In the genomic region with DNA sequence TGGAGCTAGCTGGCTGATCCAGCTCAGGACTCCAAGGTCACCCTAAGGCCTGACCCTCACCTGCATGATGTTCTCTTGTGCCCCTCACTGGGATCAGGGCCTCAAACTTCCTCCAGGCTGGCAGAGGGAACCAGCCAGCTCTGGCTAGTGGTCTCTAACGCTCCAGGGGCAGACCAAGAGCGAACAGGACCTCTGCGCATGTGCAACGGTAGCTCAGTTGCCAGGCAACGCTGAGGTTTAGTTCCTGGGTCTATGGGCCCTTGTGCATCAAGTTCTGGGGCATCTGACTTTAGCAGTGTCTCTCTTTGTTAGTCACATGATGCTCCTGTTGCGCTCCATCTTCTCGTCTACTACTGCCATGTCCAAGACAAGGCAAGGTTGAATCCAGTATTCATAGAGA, we compare ENCODE assay signal across 29 mouse cellular contexts. TPM values are rescaled to one million over a fixed set of nuclear protein-coding genes. Genes with fewer than 3 reads are reported as not detected.
DNase-seq lines count a peak whose midpoint lies in the region; ATAC-seq and TF ChIP-seq lines count a peak whose summit lies in the region.
"Had no signal": no experiment of that assay in that cellular context is flagged by ENCODE, and none has a peak within 500 bp of the region (broad histone marks: within the 10 kb centered on the region; RNA-seq: fewer than 3 reads in every experiment).

A gene (minus strand): TSS at position 204 of the 400 bp plus-strand sequence.

- DNase-seq in heart, adult 11 months: peak; percentile 72
- DNase-seq in ES-CJ7 (ENCODE audit: low read depth, low spot score) (peak; percentile 91), WW6 (ENCODE audit: low read depth, low spot score) (peak; percentile 76)
- no peak for DNase-seq in frontal cortex, postnatal 36 days (ENCODE audit: low spot score in 2 of 2)
- no peak for DNase-seq in ovary, postnatal 10 days (ENCODE audit: low spot score)
- DNase-seq: adrenal gland, adult 2 months; adrenal gland, postnatal 14 days; cerebellum, adult 11 months; cerebellum, adult 2 months; cerebellum, adult 9-11 months; cerebellum, postnatal 25 days; forebrain, postnatal 0 days; gastrocnemius, postnatal 25 days; heart, adult 2 months had no signal

- H3K27me3 ChIP-seq in heart, embryonic 11.5 days (ENCODE audit: control insufficient read depth, insufficient read depth, low read length): no peaks in the 10 kb centered on the region
- no peaks in the 10 kb centered on the region for H3K27me3 ChIP-seq in intestine, postnatal 0 days (replicated peaks; ENCODE audit: control insufficient read depth, insufficient read depth, low read length)
- H3K27me3 ChIP-seq: CH12.LX; embryonic facial prominence, embryonic 12.5 days; embryonic facial prominence, embryonic 15.5 days; hindbrain, embryonic 12.5 days; hindbrain, embryonic 15.5 days had no signal

- no peaks in the 10 kb centered on the region for H3K36me3 ChIP-seq in heart, embryonic 11.5 days (ENCODE audit: control insufficient read depth, insufficient read depth, low read length)
- no peaks in the 10 kb centered on the region for H3K36me3 ChIP-seq in intestine, postnatal 0 days (ENCODE audit: control insufficient read depth, insufficient read depth)
- H3K36me3 ChIP-seq: embryonic facial prominence, embryonic 12.5 days; embryonic facial prominence, embryonic 15.5 days; heart, embryonic 10.5 days; hindbrain, embryonic 12.5 days; hindbrain, embryonic 15.5 days had no signal

- H3K4me2 ChIP-seq in heart, embryonic 11.5 days: no peak within 1 kb of the TSS
- no peak within 1 kb of the TSS for H3K4me2 ChIP-seq in intestine, postnatal 0 days (replicated peaks; ENCODE audit: low read depth)
- H3K4me2 ChIP-seq: embryonic facial prominence, embryonic 12.5 days; embryonic facial prominence, embryonic 15.5 days; hindbrain, embryonic 12.5 days; hindbrain, embryonic 15.5 days had no signal

- no peak within 1 kb of the TSS for H3K4me3 ChIP-seq in heart, embryonic 11.5 days (ENCODE audit: low read depth, low read length)
- no peak within 1 kb of the TSS for H3K4me3 ChIP-seq in intestine, postnatal 0 days (ENCODE audit: low read depth, low read length)
- H3K4me3 ChIP-seq: embryonic facial prominence, embryonic 12.5 days; embryonic facial prominence, embryonic 15.5 days; heart, adult 2 months; heart, embryonic 10.5 days; hindbrain, embryonic 12.5 days; hindbrain, embryonic 15.5 days had no signal

- H3K9ac ChIP-seq in heart, embryonic 11.5 days (ENCODE audit: low read depth, low read length): no peak within 1 kb of the TSS
- H3K9ac ChIP-seq in intestine, postnatal 0 days (ENCODE audit: low read depth, low read length): no peak within 1 kb of the TSS
- H3K9ac ChIP-seq: embryonic facial prominence, embryonic 12.5 days; embryonic facial prominence, embryonic 15.5 days; forebrain, postnatal 0 days; hindbrain, embryonic 12.5 days; hindbrain, embryonic 15.5 days had no signal

- no peak within 1 kb of the TSS for H3K27ac ChIP-seq in heart, embryonic 11.5 days (ENCODE audit: low read depth, low read length)
- no peak within 1 kb of the TSS for H3K27ac ChIP-seq in intestine, postnatal 0 days (ENCODE audit: low read depth, low read length)
- H3K27ac ChIP-seq: embryonic facial prominence, embryonic 12.5 days; embryonic facial prominence, embryonic 15.5 days; heart, adult 2 months; heart, embryonic 10.5 days; hindbrain, embryonic 12.5 days; hindbrain, embryonic 15.5 days had no signal

- no peaks in the 10 kb centered on the region for H3K4me1 ChIP-seq in heart, embryonic 11.5 days (ENCODE audit: control insufficient read depth, insufficient read depth, low read length)
- H3K4me1 ChIP-seq in intestine, postnatal 0 days (replicated peaks; ENCODE audit: control insufficient read depth, insufficient read depth, low read length): no peaks in the 10 kb centered on the region
- H3K4me1 ChIP-seq: embryonic facial prominence, embryonic 12.5 days; embryonic facial prominence, embryonic 15.5 days; hindbrain, embryonic 12.5 days; hindbrain, embryonic 15.5 days had no signal

- H3K9me3 ChIP-seq in heart, embryonic 11.5 days (replicated peaks; ENCODE audit: control insufficient read depth, low read length): no peaks in the 10 kb centered on the region
- no peaks in the 10 kb centered on the region for H3K9me3 ChIP-seq in intestine, postnatal 0 days (ENCODE audit: control insufficient read depth)
- H3K9me3 ChIP-seq: embryonic facial prominence, embryonic 12.5 days; embryonic facial prominence, embryonic 15.5 days; heart, embryonic 10.5 days; hindbrain, embryonic 12.5 days; hindbrain, embryonic 15.5 days had no signal

- WGBS in heart, embryonic 11.5 days (ENCODE audit: insufficient replicate concordance): 92% methylated on average over 7 of the region's 7 CpGs
- WGBS in intestine, postnatal 0 days: 88% methylated on average over 7 of the region's 7 CpGs

- no peak for ATAC-seq in heart, embryonic 11.5 days (replicated peaks; ENCODE audit: insufficient number of reproducible peaks, low FRiP score, low TSS enrichment)
- no peak for ATAC-seq in intestine, postnatal 0 days
- ATAC-seq: forebrain, embryonic 14.5 days; forebrain, postnatal 0 days had no signal

- no peak for TF ChIP-seq CTCF in intestine, postnatal 0 days (IDR thresholded peaks at IDR 0.05; ENCODE audit: low read depth)

RNA-seq across cellular contexts. Expression of the gene that starts here (rescaled TPM):
- polyA plus RNA-seq in heart, embryonic 11.5 days (2014; fragmentation: Nextera tagmentation; extraction: Ambion mirVana): not detected in 2 replicates
- polyA plus RNA-seq in intestine, postnatal 0 days (2015; fragmentation: Nextera tagmentation; extraction: Ambion mirVana): not detected in 2 replicates
- polyA plus RNA-seq: adrenal gland, adult 2 months; cerebellum, adult 2 months; embryonic facial prominence, embryonic 12.5 days; embryonic facial prominence, embryonic 15.5 days; forebrain, embryonic 11.5 days; forebrain, embryonic 14.5 days; forebrain, postnatal 0 days; frontal cortex, adult 2 months; gonadal fat pad, adult 2 months; heart, adult 2 months; heart, embryonic 10.5 days; heart, embryonic 14.5 days; heart, postnatal 0 days; hindbrain, embryonic 12.5 days; hindbrain, embryonic 15.5 days; intestine, embryonic 14.5 days had no signal

Comparison
In these comparisons a context has a peak if more than half of its experiments do, and no peak if none do; other contexts are left out.
1. DNase-seq: peak in heart, adult 11 months (single experiment), ES-CJ7 (single experiment) and WW6 (single experiment); none in frontal cortex, postnatal 36 days (0 of 2) and ovary, postnatal 10 days (single experiment).